Mouse (Mus musculus) adrenal gland, adult 18-20 months (tissue): ENCODE results near the gene Zfp574. TPM values are rescaled to one million over a fixed set of nuclear protein-coding genes. Genes with fewer than 3 reads are reported as not detected.

Experiments used
- DNase-seq, 2 experiments: peaks; one replicate each; pipeline ENCODE4 v3.0.0; 2021 to 2022; ENCODE audit warnings: low spot score in 2 of 2
- total RNA-seq, 2 experiments: library from RNA; stranded (reverse); gene quantifications; 1 replicate in 1 of 2; 2 replicates in 1 of 2; pipeline ENCODE4 v1.2.3; 2021

Zfp574 gene
- total RNA-seq, 2 experiments from 2014 or later: 18.6 to 19.6 TPM

DNA sequence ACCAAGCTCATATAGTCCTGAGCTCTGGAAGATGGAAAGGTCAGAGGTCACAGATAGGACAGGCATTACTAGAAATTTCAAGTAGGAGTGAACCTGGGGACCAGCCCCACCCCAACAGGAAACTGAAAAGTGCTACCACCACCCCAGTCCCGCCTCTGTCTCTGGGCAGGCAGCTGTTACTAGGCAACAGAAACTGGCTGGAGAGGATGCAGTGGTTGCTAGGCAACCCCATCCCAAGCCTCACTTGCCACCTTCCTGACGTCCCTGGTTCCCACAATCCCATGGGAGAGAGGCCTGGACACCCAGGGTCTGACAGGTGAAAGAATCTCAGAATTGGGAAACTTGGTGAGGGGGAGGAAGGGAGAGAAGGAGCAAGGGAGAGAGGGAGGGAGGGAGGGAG lies 3.6 kb upstream of the Zfp574 start:
- DNase-seq: no peak

DNA sequence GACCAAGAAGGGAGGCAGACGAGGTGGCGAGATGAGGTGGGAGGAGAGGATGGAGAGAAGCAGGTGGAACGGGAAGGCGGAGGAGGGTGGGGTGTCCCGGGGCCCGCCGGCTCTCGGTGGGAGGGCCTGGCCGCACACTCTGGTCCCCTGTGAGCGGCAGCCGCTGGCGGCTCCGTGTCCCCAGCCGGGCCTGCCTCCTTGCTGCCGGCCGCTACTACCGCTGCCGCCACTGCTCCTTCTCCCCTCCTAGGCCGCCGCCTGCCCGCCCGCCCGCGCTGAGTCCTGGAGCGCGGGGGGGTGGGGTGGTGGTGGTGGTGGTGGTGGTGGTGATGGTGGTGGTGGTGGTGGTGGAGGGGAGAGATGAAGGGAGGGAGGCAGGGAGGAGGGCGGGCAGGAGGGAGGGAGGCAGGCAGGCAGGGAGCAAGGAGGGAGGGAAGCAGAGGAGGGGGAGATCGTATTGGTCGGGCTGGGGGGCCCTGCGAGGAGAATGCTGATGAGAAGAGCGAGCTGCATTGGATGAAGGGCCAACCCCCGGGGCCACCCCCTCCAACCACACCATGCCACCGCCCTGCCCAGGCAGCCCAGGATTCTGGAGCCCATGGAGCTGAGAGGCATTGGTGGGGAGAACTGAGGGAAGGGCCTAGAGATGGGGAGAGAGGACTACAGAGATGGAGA lies 486 bp downstream of the Zfp574 start:
- DNase-seq: peak in 1 of 2 experiments; percentile 42

DNA sequence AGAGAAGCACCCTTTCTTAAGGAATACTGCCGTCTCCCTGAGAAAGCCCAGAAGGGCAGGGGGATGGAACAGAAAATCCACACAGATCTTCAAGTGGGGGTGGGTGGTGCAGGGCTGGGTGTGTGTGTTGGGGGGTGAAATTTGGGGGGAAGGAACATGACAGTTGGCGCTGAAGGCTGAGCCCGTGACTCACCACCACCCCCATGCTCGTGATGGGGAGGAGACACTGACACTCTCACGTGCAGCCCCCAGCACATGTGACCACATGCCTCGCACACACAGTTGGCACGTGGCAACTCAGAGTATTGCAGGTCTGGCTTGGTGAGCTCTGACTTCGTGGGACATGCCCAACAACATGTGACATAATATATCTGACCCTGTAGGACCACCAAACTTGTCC lies 1.6 kb downstream of the Zfp574 start:
- no peak for DNase-seq

DNA sequence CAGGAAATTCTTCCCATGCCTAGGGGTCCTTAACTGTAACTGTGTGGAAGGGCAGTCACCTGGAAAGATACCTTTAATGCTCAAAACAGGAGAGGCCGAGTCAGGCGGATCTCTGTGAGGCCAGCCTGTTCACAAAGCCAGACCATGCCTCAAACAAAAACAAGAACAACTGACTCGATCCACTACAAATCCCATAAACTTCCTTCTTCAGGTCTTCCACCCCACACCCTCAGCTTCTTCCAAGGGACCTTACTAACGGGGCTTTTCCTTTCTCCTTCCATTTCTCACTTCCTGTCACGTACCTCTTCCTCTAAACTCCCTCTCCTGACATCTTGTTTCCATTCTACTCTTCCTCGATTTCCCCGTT lies 3.9 kb downstream of the Zfp574 start:
- no peak for DNase-seq

DNA sequence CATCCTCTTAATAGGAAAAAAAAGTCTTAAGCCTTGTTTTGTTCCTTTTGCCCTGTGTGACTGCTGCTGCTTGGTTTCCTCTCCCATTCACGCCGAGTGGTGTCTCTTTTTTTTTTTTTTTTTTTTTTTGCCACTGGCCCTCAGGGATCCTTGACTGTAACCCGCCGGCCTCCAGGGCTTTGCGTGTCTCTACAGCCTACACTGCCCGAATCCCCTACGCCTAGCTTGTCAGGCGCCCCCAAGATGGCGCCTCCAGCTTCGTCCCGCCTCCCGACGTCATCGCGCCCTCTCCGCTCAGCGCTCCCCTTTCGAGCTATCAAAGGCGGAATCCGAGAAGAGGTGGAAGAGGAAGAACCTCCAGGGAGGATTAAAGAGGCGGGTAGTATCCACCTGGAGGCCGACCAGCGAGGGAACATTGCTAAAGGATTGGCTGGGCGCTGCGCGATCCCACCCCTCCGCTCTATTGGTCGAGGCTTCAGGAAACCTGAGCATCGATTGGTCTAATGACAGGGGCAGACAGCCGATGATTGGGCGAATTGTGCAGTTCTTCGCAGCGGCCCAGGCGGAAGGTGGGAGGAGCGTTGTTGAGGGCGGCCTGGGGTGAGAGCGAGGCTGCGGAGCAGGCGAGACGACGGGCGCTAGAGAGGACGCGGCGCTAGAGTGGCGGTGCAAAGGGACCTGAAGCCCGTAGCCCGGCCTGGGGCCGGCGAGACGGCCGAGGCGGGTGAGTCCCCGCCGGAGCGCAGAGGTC lies 4.5 kb downstream of the Zfp574 start:
- DNase-seq: peak; percentile 90 to 92

DNA sequence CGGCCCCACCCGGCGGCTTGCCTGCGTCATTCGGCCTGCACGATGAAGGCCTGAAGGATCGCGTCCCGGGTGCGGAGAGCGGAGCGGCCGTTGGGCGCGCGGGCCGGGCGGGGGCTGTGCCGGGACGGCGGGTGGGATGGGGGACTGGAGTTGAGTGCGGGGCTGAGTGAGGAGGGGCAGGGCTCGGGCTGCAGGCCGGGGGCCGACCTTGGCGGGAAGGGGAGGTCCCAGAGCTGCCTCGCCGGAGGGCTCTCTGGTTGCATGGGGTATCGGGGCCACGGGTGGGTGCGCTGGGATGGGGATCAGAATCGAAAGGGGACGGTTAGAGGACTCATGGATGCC lies 5.0 kb downstream of the Zfp574 start:
- DNase-seq: no peak

DNA sequence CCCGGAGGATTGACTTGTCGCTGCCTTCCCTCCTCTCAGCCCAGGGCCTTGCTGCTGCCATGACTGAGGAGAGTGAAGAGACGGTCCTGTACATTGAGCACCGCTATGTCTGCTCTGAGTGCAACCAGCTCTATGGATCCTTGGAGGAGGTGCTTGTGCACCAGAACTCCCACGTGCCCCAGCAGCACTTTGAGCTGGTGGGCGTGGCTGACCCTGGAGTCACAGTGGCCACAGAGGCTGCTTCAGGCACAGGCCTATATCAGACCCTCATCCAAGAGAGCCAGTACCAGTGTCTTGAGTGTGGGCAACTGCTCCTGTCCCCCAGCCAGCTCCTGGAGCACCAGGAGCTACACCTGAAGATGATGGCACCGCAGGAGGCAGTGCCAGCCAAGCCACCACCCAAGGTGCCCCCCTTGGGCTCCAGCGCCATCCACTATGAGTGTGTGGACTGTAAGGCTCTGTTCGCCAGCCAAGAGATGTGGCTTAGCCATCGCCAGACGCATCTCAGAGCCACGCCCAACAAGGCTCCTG lies 7.2 kb downstream of the Zfp574 start:
- no peak for DNase-seq

DNA sequence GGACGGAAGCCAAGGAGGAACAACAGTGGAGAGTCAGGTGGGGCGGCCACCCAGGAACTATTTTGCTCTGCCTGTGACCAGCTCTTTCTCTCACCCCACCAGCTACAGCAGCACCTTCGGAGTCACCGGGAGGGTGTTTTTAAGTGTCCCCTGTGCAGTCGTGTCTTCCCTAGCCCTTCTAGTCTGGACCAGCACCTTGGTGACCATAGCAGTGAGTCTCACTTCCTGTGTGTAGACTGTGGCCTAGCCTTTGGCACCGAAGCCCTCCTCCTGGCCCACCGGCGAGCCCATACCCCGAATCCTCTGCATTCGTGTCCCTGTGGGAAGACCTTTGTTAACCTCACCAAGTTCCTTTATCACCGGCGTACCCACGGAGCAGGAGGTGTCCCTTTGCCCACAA lies 8.1 kb downstream of the Zfp574 start:
- DNase-seq: no peak

DNA sequence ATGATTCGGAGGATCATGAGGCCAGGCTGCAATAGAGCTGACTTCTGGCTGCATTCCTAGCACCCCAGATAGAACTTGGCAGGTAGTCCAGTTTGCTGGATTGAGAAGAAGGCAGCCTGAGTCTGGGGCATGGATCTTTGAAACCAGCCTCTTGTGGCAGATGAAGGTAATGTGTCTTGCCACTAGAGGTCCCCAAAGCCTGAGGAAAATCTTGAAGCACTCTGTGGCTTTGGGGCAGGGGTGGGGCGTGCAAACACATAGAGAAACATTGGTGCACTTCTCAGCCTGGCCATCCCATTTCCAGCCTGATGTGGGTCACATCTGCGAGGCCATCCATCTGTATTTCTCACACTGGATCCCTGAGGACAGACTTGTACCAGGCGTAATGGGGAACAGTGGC lies 10.1 kb downstream of the Zfp574 start:
- DNase-seq: no peak

DNA sequence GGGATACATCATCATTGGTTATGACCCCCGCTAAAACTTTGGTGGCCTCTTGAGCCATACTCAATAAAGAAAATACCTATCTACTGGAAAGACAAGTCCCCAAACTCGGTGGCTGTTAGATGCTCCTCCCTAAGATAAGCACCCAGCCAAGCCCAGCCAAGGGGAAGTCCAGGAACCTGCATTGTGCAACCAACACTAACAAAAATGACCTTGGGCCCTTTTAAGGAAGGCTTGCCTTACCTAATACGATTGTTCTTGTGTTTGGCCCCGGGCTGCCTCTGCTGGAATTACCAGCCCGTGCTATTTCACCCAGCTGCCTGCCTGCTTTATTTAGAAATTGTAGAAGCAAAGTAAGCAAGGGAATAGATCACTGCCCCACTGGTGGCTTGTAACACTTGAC lies 12.3 kb downstream of the Zfp574 start:
- DNase-seq: no peak

DNA sequence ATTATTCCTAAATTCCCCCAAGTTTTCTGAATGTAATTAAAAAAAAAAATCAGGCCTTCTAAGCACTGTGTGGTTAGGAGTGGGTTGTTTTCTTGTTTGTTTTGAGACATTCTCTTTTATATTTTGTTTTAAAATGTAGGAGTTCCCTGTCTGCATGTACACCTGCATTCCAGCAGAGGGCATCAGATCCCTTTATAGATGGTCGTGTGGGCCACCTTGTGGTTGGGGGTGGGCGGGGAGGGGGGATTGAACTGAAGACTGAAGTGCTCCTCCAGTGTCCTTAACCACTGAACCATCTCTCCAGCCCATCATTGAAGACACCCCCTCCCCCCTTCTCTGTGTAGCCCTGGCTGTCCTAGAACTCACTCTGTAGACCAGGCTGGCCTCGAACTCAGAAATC lies 14.3 kb downstream of the Zfp574 start:
- no peak for DNase-seq

DNA sequence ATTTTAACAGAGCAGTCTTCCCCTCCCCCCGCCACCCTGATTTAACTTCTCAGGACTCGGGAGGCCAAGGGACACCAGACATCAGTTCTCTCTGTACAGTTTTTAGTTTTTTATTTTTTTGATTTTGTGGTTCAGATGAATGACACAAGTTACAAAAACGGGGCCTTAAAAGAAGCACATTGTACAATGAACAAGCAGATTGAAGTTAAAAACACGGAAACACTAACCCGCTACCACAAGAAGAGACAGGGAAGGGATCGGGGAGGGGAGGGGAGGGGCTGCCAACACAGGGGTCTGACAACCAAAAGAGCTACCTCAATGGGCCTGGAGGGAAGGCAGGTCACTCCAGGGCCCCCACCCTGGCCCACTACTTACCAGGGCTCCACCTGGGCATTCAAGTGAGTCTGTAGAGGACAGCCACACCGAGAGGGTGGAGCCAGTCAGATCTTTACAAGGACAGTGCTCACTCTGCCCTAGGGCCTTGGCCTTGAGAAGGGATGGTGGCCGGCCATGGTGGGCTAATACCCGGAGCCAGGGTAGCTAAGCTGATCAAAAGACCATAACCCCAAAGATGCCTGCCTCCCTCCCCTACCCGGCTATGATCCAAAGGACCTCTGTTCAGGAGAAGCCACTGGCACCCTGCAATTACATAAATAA lies 15.0 kb downstream of the Zfp574 start:
- DNase-seq: no peak

DNA sequence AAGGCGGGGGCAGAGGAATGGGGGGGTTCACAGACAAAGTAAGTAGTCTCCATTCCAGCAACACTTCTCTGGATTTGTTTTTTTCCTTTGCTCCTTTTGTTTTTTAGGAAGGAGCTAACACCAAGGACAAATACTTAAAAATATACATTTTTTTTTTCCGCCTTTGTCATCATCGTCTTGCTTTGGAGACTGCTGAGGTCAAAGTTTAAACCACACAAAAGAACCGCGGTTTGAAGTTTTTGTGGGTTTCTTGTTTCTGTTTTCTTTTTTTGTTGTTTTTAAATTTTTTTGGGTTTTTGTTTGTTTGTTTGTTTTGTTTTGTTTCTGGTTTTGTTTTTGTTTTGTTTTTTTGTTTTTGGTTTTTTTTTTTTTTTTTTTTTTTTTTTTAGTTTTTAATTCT lies 15.6 kb downstream of the Zfp574 start:
- no peak for DNase-seq

DNA sequence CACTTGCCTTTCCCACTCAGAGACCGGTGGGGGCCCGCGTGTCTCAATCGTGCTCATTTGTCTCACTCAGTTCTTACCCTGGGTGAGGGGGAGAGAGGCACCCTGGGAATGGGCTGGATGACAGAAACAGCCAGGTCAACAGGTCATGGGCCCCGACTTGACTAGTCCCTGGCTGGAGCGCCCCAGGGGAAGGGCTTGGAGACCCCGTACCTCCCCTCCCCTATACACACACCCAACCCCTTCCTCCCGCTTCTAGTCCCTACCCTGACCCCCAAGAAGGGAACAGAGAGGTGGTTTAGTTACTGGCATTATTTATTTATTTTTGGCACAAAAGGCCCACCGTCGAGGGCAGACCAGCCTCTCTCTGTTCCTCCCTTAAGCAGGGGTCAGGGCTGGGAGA lies 16.2 kb downstream of the Zfp574 start:
- no peak for DNase-seq

DNA sequence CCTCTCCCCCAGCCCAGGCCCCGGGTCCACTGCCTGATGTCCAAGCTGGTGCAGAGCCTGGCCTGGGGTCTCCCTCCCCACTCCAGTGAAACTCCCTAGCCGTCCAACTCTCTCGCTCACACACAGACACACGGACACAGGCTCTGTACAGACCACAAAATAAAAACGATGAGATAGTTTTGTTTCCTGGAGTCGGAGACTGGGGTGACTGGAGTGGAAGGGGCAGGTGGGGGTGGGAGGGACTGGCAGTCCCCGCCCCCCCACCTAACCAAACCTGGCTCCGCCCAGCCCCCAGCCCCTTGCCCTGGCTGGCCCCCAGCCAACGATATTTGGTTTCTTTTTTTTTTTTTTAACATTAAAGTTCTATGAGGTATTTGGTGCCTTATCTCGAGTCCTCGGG lies 16.6 kb downstream of the Zfp574 start:
- DNase-seq: no peak

DNA sequence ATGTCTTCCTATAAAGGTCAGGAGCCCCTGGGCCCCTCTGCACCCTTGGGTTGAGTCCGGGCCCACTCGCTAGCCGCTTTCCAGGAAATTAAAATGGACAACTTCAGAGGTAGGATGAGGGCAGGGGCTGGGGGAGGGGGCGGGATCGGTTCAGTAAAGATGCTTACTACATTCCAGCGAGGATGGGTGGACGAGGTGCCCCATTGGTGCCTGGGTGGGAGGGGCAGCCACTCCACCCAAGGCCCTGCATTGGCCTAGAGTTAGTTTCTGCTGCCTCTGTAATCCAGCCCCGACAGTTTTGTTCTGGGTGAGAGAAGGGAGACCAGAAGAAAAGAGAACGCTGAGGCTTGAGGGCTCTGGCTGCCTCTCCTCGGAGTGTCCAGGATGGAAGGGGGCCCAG lies 17.5 kb downstream of the Zfp574 start:
- no peak for DNase-seq

DNA sequence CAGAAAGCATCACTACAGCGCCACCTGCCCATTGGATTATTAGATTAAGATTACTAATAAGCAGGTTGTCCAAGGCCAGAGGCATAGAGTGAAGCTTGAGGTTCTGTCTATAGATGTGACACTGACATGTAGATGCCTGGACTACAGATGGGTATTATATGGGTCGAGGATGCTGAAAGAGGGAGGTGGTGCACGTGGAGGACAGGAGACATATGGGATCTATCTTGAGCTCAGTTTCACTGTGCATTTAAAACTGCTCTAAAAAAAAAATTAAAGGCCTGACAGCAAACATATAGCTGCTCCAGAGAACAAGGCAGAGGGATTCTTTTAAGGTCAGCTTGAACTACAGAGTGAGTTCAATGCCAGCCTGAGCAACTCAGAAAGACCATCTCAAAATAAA lies 25.8 kb downstream of the Zfp574 start:
- DNase-seq: no peak

DNA sequence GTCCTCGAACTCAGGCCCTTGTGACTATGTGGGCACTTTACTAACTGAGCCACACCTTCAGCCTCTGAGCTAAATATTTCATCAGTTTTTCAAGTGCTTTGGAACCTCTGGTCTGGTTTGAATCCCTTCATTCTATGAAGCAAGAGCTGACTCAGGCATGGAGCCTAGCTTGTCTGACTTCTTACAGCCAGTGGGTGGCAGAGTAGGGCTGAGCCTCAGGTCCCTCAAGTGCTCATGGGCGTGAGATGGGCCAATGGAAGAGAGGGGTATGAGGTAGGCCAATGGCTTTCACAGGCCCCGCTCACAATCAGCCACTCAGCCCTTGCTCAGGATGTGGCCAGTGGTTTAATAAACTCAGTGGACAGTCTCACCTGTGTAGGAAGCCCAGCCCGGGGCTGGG lies 27.2 kb downstream of the Zfp574 start:
- DNase-seq: no peak

DNA sequence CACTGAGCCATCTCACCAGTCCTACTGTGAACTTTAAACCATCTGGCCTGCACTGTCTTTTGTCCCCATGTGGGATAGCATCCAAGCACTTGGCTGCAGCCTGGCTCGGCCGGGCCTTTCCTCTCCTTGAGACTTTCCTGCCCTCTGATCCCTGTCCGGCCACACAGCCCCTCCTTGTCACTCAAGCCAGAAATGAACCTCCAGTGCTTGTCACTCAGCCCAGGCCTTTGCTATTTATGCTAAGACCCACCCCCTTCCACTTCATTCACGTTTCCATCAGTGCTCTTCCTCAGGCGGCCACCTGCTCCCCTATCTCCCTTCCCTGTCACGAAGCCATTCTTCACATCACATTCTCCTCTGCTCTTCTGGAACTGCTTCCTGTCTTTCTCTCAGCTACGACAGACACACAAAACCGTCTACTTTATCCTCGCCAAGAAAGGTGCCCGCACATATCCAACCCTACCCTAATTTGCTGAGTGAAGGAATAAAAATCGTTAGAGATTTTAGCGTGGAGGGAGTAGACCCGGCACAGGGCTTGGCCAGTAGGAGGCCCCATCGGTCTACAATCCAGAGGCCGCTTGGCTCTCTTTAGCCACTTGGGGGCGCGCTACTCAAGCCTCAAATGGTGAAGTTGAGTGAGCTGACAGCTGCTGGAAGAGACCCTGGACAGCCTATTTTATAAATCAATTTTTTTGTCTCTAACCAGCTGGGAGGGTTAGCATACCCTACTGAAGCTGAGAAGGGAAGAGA lies 33.2 kb downstream of the Zfp574 start:
- DNase-seq: peak; percentile 77 to 78

DNA sequence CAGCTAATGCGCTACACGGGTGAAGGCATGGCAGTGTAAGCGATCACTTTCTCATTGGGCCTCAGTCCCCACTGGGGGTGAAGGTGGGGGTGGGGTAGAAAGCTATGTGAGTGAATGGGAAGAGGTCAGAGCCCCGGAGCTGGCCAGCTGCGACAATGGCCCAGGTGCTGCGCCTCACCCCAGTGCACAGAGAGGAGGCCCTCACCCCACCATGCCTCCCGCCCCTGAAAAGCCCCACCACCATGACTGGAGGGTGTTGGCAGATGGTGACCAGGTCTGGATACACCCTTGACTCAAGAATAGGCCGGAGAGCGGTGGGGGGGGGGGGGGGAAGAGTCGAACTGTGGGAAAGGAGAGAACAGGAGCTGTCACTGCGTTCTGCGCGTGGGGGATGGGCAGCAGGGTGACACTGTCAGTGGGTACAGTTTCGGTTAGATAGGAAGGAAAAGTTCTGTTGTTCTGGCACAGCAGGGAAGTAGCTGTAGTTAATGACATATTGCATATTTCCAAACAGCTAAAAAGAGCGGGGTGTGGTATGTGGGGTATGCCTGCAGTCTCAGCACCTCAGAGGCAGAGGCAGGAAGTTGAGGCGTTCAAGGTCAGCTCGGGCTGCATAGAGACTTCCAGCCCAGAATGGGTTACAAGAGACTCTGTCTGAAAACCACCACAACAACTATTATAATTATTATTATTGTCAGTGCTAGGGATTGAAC lies 34.6 kb downstream of the Zfp574 start:
- no peak for DNase-seq

DNA sequence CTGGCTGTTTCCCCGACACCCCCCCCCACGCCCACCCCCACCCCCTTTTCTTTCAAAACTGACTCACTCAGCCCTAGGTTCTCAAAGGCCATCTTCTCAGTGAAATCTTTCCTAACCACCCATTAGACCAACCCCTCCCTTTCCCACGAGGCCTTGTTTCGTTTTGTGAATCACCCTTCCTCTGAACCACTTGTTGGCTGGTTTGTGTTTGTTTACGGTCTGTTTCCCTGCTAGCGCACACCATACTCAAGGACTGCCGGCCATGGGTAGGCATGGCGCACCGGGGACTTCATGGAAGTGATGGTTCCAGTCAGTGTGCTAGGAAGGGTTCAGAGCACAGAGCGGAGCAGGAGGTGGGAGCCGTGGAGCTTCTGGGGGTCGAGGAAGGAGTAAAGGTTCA lies 37.0 kb downstream of the Zfp574 start:
- no peak for DNase-seq
